Mouse (Mus musculus) adrenal gland, postnatal 4 days (tissue): ENCODE data around the gene Eed. TPM values are rescaled to one million over a fixed set of nuclear protein-coding genes. Genes with fewer than 3 reads are reported as not detected.
"Not testable (repeated sequence)": the region's sequence is repeated elsewhere in the genome, so short reads cannot be mapped to it uniquely, and the experiment has no call there.

Source experiments
- DNase-seq, 2 experiments: peaks; one replicate each; pipeline ENCODE4 v3.0.0; 2021 to 2022; ENCODE audit warnings: low spot score in 2 of 2, mixed read lengths in 2 of 2
- long read RNA-seq, 2 experiments: library from polyadenylated mRNA; stranded (forward); transcript quantifications; one replicate each; pipeline ENCODE4 v2.0.0; 2021
- total RNA-seq, 2 experiments: library from RNA; stranded (reverse); gene quantifications; 2 replicates each; pipeline ENCODE4 v1.2.3; 2021

Eed gene
- 10 to 100 TPM; 69.7 to 77.9 TPM for total RNA-seq
- long read RNA-seq, experiment 1, transcript Eed-201 (12 exons, 2,067 nt) = major isoform, 14 of 29 reads
- long read RNA-seq, experiment 1, partial matches to known transcripts = 2 of 29 reads
- long read RNA-seq, experiment 1, other reads (novel, unspliced or antisense) = 13 of 29 reads
- long read RNA-seq, experiment 2, transcript Eed-201 (12 exons, 2,067 nt) = major isoform, 36 of 62 reads
- long read RNA-seq, experiment 2, partial matches to known transcripts = 0 of 62 reads
- long read RNA-seq, experiment 2, other reads (novel, unspliced or antisense) = 25 of 62 reads

- DNase-seq = peak; percentile 86 to 90
Measured at GRCm38 (mm10) chr7:89980485-89981422, at the start of gene Eed. TSS of gene Eed (minus strand) at chr7:89980983.

GRCm38 (mm10) chr7:90029548-90030485 is 49.0 kb upstream of the Eed start:
- DNase-seq = no peak

- DNase-seq = no peak
Measured at GRCm38 (mm10) chr7:90028888-90029547, 48.2 kb upstream of the Eed start.

- no peak for DNase-seq
Measured at GRCm38 (mm10) chr7:90024975-90025374, 44.2 kb upstream of the Eed start.

GRCm38 (mm10) chr7:90022974-90023707 is 42.4 kb upstream of the Eed start:
- no peak for DNase-seq

- no peak for DNase-seq
Measured at GRCm38 (mm10) chr7:90020331-90020730, 39.5 kb upstream of the Eed start.

- DNase-seq = no peak
Measured at GRCm38 (mm10) chr7:90019570-90019969, 38.8 kb upstream of the Eed start.

- DNase-seq = no peak
Measured at GRCm38 (mm10) chr7:90016930-90017588, 36.3 kb upstream of the Eed start.

GRCm38 (mm10) chr7:90016459-90016858 is 35.7 kb upstream of the Eed start:
- DNase-seq = no peak

- no peak for DNase-seq
Measured at GRCm38 (mm10) chr7:90006667-90007653, 26.2 kb upstream of the Eed start.

- DNase-seq = no peak
Measured at GRCm38 (mm10) chr7:90004781-90005180, 24.0 kb upstream of the Eed start.

GRCm38 (mm10) chr7:90002375-90002774 is 21.6 kb upstream of the Eed start:
- DNase-seq = no peak

- DNase-seq = no peak
Measured at GRCm38 (mm10) chr7:89999491-89999890, 18.7 kb upstream of the Eed start.

- DNase-seq = no peak
Measured at GRCm38 (mm10) chr7:89998624-89999006, 17.8 kb upstream of the Eed start.

GRCm38 (mm10) chr7:89998006-89998623 is 17.3 kb upstream of the Eed start:
- no peak for DNase-seq

- DNase-seq = not testable (repeated sequence)
Measured at GRCm38 (mm10) chr7:89997526-89997925, 16.7 kb upstream of the Eed start.

GRCm38 (mm10) chr7:89993091-89993490 is 12.3 kb upstream of the Eed start:
- DNase-seq = no peak

- DNase-seq = no peak
Measured at GRCm38 (mm10) chr7:89984421-89984820, 3.6 kb upstream of the Eed start.
